Mouse (Mus musculus): ENCODE results near the gene Pak3. TPM values are rescaled to one million over a fixed set of nuclear protein-coding genes. Genes with fewer than 3 reads are reported as not detected.

The Pak3 gene
- polyA plus RNA-seq, 1 experiment from 2014 or later = 3.9 TPM

DNA sequence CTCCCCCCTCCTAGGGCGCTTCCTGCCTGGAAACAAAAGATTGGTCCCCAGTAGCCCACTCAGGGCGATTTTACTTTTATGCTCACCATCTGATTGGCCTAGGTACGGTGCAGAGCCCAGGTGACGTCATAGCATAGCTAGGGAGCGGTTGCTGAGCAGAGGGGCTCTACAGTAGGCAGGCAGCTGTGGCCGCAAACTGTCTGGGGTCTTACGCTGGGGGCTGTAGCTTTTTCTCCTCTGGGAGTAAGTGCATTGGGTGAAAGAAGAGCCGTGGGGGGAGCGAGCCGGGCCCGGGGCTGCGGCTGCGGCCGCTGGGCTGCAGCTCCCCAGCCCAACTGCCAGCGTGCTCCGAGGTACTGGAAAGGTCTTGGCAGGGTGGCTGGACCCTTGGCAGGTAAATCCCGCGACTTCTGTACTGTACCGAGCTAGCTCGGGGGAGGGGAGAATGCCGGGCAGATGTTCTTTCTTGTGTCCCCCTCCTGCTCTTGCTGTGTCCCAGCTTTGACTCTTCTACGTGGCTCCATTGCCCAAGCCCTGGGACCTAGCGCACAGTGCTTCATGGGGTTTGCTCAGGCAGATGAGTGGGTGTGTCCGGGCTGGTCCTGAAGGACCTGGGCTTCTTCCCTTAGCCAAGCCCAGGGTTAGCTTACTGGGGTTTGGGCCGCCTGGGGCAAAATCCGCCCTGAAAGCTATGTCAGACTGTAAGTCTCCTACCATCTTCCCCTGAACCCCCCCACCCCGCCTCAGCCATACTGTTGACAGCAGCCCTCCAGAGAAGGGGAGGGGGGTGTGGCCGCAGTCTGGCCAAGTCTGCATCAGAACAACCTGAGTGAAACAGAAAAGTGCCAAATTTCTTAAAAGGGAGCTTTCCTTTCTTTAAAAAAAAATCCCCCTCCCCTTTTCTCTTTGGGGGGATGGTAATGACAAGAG, 146.1 kb downstream of the Pak3 start:
- DNase-seq (ENCODE audit: low spot score) = no peak

DNA sequence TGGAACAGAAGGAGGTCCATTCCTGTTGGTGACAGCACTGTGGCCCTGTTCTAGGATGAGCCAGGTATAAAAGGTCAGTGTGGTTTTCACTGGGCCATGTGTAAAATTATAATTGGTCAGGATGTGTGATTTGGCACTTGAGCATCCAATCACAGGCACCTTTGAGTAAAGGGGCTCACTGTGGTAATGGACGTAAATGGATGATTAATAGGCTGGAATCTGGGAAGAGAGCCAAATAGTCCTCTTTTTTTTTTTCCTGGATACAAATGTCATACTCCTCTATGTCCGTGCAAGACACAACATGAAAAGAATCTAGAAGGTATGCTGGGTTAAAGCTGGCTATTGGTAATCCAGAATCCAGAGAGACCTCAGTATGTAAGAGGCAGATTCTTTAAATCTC, 147.4 kb downstream of the Pak3 start:
- no peak for DNase-seq (ENCODE audit: low spot score)

DNA sequence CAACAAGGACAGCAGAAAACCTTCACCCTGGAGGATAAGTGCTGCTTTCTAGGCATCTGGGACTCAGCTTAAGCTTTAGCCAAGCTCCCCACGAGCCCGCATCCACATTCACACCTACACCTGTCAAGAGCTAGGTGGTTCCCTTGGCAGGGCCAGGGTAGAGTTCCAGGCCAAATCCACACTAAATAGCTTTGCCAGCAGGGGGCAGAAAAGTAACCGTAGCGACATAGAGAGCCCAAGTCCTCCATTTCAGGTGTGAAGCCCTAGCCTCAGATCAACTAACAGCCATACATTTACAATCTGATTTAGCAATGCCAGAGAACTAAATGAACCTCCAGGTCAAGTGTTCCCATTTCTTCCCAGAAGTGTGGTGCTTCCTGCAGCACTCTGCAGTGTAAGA, 148.6 kb downstream of the Pak3 start:
- DNase-seq (ENCODE audit: low spot score) = no peak

DNA sequence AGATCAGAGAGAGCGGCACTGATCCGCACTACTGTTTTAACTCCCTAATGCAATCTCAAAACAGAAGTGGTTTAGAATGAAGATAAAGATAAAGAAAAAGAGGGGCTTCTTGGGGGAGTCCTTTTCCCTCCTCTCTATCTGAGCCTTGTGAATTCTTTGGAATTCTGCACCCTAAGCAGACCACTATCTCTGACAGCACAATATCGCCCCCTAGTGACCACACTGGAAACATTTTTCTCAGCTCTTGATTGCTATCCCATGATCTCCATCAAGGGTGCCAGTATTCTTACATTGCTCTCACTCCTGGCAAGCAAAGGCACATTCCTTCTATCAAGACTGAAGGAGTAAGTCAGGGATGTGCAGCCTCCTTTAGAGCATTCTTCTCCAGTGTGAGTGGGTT, 149.9 kb downstream of the Pak3 start:
- no peak for DNase-seq (ENCODE audit: low spot score)

DNA sequence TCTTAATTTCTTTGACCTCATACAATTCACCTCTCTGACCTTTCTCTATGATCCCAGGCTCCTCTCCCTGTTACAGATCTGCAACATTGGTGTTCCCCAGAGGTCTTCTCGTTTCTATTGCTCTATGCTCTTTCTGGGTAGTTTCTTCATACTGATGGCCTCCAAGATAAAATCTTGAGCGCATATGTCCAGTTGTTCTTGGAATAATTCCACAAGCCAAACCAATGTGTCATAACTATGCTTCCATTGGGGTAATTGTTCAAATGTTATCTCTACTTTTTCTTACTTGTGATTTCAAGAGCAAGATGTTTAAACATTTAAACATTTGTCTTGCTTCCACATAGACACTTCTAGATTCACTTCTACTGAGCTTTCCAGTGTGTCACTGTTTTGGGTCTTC, 160.2 kb downstream of the Pak3 start:
- DNase-seq (ENCODE audit: low spot score) = no peak

DNA sequence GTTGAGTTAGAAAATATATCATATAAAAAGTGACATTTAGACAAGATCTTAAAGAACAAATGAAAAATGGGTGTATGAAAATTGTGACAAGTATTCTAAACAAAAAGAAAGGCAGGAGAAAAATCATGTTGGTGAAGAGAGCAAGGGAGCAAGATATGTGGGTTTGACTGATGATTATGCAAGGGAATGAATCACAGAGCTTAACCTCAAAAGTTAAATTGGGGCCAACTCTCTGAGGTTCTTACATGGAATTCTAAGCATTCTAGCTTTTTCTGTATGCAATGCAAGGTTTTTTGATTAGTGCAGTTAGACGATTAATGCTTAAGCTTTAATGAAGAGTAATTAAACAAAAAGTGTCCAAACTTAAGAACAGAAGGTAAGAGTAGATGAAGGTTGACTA, 203.9 kb downstream of the Pak3 start:
- no peak for DNase-seq (ENCODE audit: low spot score)

DNA sequence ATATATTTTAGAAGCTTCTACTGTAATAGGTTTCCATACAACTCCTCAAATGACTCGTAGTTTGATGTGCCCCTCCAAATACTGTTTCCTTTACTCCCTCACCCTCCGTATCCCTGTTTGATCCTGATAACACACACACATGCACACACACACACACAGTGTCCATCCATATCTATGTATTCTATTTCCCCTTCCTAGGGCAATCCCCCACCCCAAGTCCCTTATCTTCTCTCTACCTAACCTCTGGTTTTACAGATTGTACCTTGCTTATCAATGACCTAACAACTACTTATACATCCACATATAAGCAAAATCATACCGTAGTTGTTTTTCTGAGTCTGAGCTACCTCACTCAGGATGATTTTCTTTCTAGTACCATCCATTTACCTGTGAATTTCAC, 207.0 kb downstream of the Pak3 start:
- no peak for DNase-seq (ENCODE audit: low spot score)

DNA sequence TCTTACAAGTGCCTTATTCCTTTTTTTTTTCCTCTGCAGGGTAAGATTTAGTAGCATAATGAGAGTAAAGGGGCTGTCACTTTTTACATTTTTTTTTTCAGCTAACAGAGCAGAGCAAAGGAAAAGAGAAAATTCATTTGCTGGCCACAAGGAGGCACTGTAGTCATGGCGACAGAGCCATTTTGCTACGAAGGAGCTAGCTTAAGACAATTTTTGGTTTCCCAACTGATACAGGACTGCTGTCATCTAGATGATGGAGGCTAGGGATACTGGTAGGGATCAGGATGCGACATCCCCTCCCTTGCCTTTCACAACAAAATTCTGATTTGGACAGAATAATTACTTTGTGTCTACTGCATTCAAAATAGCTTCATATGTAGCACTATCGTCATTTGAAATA, 217.6 kb downstream of the Pak3 start:
- no peak for DNase-seq (ENCODE audit: low spot score)

DNA sequence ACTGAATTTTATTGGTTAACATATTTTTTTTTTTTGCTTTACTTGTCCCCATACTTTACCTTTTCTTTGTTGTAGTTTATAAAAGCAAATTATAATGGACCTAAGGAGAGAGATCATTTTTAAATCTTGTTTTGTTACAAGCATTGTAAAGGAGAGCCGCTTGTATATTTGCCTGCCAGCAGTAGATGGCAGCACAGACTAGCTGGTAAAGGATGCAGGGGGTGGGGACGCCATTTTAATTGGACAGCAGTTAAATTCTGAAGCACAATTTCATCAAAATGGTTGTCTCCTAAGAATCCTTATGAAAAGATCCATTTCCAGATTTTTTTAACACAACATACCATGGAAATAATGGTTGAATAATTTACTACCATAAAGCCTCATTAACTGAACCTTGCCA, 220.8 kb downstream of the Pak3 start:
- DNase-seq (ENCODE audit: low spot score) = no peak

DNA sequence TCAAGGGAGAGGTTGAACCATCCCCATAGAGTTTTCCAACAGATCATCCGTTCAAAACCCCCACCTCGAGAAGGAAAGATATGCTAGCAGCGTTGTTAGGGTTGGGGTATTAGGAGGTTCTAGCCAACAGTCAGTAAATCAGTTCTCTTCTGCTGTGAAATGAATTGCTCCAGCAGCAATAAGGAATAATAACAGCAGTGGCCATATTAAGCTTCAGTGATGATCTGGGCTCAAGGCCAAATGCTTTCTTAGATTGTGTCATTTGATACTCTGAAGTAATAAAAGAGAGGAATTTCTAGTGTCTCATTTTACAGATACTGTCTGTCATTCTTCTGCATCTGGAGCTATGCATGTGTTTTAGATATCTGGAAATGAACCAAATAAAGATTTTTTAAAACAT, 244.2 kb downstream of the Pak3 start:
- DNase-seq (ENCODE audit: low spot score) = no peak

DNA sequence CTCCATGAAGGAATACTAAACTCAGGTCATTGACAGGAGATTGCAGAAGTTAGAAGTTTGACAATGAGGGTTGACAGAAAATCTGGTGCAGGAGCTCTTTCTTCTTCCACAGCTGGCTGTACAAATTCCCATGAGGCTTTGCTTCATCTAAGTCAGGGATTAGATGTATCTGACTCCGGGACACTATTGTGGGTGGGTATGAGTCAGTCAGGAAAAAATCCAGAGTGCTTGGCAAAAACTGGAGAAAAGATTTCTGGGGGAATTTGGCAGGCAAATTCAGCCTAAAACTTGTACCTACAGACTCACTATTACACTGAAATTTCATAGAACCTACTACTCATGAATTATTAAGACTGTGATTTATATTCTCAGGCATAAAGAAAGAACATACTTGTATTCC, 297.6 kb downstream of the Pak3 start:
- no peak for DNase-seq (ENCODE audit: low spot score)

DNA sequence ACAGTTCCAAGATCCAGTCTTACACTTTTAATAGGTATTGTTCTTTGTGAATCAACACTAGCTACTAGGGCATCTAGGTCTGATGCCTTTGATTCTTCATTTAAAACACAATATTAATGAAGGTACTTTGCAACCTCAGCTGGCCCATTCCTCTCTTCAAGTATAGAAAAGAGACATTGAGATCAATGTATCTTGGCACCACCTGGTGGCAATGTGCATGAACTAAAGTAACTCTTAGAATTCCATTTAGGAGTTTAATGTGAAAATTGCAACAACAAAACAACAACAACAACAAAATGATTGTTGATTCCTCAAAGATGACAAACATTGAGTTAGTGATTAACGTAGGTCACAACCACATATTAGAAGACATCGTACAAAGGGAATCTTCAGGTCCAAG, 300.6 kb downstream of the Pak3 start:
- DNase-seq (ENCODE audit: low spot score) = no peak

DNA sequence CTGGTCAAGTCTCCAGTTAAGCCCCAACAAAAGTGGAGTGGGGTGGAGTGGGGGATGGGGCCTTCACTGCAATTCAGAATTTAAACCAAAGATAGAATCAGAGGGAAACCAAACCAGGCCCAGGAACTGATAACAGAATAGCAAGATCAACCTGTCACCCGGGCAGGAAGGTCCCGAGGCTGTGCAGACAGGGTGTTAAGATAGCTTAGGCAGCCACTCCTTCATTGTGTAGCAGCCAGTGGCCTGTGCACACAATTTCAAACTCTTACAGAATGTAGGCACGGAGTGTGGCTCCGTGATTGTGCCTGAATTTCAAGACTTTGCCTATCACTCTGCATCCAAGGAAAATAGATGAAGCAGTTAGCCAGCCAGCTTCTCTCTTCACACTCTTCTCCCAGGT, 308.1 kb downstream of the Pak3 start:
- DNase-seq (ENCODE audit: low spot score) = no peak

DNA sequence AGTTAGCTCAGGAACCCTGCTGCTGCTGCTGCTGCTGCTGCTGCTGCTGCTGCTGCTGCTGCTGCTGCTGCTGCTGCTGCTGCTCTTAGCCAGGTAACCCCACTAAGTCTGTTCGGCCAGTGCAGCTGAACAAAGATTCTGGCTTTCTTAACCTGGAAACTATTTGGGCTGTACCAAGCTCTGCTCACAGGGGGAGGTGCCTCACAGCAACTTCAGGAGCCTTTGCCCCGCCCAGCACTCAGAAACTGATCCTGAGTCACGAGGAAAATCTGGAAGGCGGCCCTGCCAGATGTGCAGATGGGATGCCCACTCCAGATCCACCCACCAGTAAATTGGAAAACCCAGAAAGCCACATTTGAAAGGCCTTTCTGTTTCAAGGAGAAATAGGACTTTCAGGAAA, 308.8 kb downstream of the Pak3 start, which contains the start of gene Capn6:
Gene Capn6, minus strand, starts transcription at position 203 of the 400 bp plus-strand sequence.
- DNase-seq (ENCODE audit: low spot score) = no peak

DNA sequence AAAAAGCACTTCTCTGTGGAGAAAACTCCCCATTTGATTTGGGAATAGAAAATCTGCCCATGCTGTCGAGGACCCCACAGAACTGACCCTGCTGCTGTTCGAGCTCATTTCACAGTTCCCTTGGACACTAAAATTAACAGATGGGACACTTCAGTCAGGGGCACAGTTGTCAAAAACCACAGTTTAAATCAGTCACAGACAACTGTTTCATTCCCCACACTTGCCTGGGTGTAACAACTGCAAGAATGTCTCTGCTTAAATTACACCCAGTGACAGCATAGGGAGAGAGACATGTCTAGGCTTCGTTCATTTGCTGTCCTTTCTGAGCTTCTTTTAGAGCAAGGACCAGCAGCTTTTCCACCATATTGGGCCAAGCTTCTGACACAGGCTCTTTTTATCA, 328.2 kb downstream of the Pak3 start:
- no peak for DNase-seq (ENCODE audit: low spot score)

Small RNA genes lying within 50 kb of the gene (microRNA-seq; reads per million reads assigned to microRNA genes)
- not detected for gene Gm47298 (ENCODE audit: borderline number of aligned reads)

Other genes with a start within 250 kb of the Pak3 start
- gene Chrdl1, start 124.3 kb upstream of the Pak3 start, polyA plus RNA-seq (2015; fragmentation: Nextera tagmentation; extraction: Ambion mirVana) = 0.46 and 0.64 TPM in 2 replicates